Mouse (Mus musculus) hindbrain, embryonic 10.5 days (tissue): ENCODE measurements at regions not wholly inside any gene's neighbourhood (a gene's known extent, or its start where the extent isn't known, plus 50 kb on each side); places are given as distances from the start of the nearest gene placed in this dataset.

ENCODE experiments used
- DNase-seq: peaks from one replicate; pipeline ENCODE4 v3.0.0-alpha.2; 2017; ENCODE audit warnings: low spot score
- H3K27ac ChIP-seq: fragments of 300-500 bp; sonication (generic); 2 replicates; pipeline ENCODE4 v1.5.1; 2016; ENCODE audit warnings: mild to moderate bottlenecking, moderate library complexity
- H3K27me3 ChIP-seq: fragments of 300-500 bp; sonication (generic); 2 replicates; pipeline ENCODE4 v1.6.1; 2016; ENCODE audit warnings: mild to moderate bottlenecking; ENCODE audit not compliant: poor library complexity, insufficient read depth, severe bottlenecking
- H3K36me3 ChIP-seq: fragments of 300-500 bp; sonication (generic); 2 replicates; pipeline ENCODE4 v1.6.1; 2016; ENCODE audit warnings: mild to moderate bottlenecking, moderate library complexity
- H3K4me1 ChIP-seq: fragments of 300-500 bp; sonication (generic); replicated peaks from 2 replicates; pipeline ENCODE4 v1.6.1; 2016; ENCODE audit warnings: mild to moderate bottlenecking
- H3K4me3 ChIP-seq: fragments of 300-500 bp; sonication (generic); 2 replicates; pipeline ENCODE4 v1.5.1; 2016; ENCODE audit warnings: mild to moderate bottlenecking, moderate library complexity
- H3K9me3 ChIP-seq: fragments of 300-500 bp; sonication (generic); 2 replicates; pipeline ENCODE4 v1.6.1; 2016; ENCODE audit warnings: mild to moderate bottlenecking, moderate library complexity
- WGBS: fragments of 180-500 bp; shearing (Covaris S2); methylation state at CpG from one replicate; pipeline ENCODE4 v1.1.7; 2016; 5-methylcytosine and 5-hydroxymethylcytosine counted together

DNA sequence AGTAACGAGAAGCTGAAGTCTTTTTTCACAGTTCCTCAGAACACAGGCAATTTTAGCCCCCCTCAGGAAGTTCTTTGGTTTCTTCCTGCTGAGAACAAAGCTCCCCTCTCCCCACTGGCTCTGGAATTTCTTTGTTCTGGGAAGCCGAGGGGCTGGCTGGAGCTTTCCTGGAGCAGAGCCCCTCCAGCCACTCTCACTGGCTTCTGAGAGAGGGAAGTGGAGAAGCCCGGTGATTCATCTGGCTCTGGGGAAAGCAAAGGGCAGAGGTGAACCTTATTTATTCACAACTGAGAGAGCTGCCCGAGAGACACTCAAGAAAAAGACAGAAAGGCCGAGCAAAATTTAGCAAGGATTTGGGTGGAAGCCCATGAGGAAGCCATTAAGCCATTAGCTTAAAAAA is 63.9 kb downstream of the Ddx3x start:
- DNase-seq: peak; percentile 72
- peak overlapping the region; percentile 32 for H3K4me3 ChIP-seq
- H3K27ac ChIP-seq: peak overlapping the region; percentile 94
- peaks cover 53% of the 10 kb centered on the region for H3K27me3 ChIP-seq
- H3K9me3 ChIP-seq: no peaks in the 10 kb centered on the region
- peaks cover 29% of the 10 kb centered on the region for H3K4me1 ChIP-seq
- H3K36me3 ChIP-seq: no peaks in the 10 kb centered on the region
- WGBS: 2% methylated on average over 5 of the region's 5 CpGs

- H3K9me3 ChIP-seq: no peaks in the 10 kb centered on the region
- 10% methylated on average over 5 of the region's 5 CpGs for WGBS
- H3K4me3 ChIP-seq: peak overlapping the region; percentile 32
- H3K27me3 ChIP-seq: peaks cover 58% of the 10 kb centered on the region
- no peaks in the 10 kb centered on the region for H3K36me3 ChIP-seq
- peaks cover 29% of the 10 kb centered on the region for H3K4me1 ChIP-seq
- peak; percentile 52 for DNase-seq
- H3K27ac ChIP-seq: peak overlapping the region; percentile 94
These were observed 64.4 kb downstream of the Ddx3x start for GRCm38 (mm10) chrX:13345126-13345525.

- Histone ChIP-seq H3K27ac (peak overlapping the region; percentile 94), H3K4me1 (peaks cover 29% of the 10 kb centered on the region), H3K36me3 (no peaks in the 10 kb centered on the region), H3K9me3 (no peaks in the 10 kb centered on the region), H3K27me3 (peaks cover 67% of the 10 kb centered on the region), H3K4me3 (peak overlapping the region; percentile 52)
- WGBS: 10% methylated on average over 21 of the region's 21 CpGs
- DNase-seq: peak; percentile 46
These were observed 65.4 kb downstream of the Ddx3x start for GRCm38 (mm10) chrX:13346011-13346631.

DNA sequence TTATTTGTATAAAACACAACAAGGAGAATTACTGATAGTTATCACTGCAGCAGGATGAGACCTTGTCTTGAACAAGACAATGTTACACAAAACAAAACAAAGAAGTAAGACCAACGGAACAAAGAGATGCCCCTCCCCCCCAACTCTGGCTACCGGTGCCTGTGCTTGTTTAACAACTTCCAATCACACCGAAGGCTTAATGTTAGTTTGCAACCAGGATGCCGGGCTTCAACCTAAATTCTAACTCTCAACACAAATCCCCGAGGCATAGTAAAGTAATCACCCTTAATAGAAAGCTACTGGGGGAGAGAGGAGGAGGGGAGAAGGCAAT is 65.9 kb downstream of the Ddx3x start:
- DNase-seq: no peak
- 14% methylated on average over 5 of the region's 5 CpGs for WGBS
- H3K9me3 ChIP-seq: no peaks in the 10 kb centered on the region
- peaks cover 29% of the 10 kb centered on the region for H3K4me1 ChIP-seq
- peak overlapping the region; percentile 94 for H3K27ac ChIP-seq
- peaks cover 72% of the 10 kb centered on the region for H3K27me3 ChIP-seq
- peak overlapping the region; percentile 52 for H3K4me3 ChIP-seq
- no peaks in the 10 kb centered on the region for H3K36me3 ChIP-seq

DNA sequence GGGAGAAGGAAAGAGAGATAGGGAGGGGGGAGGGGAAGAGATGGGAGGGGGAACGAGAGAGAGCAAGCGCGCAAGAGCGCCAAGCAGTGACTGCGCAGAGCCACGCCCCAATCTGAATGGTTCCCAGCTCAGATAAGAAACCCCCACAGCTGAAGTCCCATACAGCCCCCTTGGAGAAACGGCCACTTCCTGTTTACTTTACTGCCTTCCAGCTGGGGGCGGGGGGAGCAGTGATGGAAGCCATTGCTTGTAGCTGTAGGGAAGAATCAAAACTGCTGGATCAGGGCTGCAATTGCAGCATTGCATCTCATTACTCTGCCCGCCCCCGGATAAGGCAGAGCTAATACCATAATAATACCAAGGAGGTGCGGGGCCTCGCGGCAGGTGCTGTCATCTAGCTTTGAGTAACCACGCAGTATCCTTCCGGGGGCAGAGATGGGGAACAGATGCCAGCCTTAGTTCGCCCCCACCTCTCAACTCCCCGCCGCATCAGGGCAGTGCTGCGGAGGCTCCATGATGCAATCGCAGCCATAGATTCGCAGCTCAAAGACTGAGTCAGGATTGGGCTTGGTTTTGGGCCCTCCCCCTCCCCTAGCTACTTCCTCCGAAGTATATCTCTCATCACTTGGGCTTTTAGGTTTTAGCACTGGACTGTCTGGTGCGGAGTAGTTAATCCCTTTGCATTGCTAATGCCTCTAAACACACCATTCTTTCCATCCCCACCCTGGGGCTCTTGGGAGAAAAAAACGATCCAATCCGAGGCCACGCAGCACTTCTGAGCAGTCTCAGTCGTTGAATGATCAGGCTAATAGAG is 66.5 kb downstream of the Ddx3x start:
- Histone ChIP-seq H3K36me3 (no peaks in the 10 kb centered on the region), H3K9me3 (no peaks in the 10 kb centered on the region), H3K27ac (peak overlapping the region; percentile 94), H3K4me1 (peaks cover 29% of the 10 kb centered on the region), H3K27me3 (peaks cover 78% of the 10 kb centered on the region), H3K4me3 (peak overlapping the region; percentile 52)
- DNase-seq: peak; percentile 78
- 10% methylated on average over 27 of the region's 27 CpGs for WGBS

DNA sequence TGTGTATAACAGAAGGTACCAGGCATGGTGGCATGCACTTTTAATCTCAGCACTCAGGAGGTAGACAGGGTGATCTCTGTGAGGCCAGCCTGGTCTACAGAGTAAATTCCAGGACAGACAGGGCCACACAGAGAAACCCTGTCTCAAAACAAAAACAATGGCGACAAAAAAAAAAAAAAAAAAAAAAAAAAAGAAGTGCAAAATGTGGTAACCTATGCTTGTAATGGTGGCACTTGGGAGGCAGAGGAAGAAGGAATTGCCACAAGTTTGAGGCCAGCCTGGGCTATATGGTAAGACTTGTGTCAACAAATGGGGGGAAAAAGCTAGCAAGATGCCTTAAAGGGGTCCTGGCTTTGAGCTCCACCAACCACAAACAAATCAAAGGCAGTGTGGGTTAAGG is 67.6 kb downstream of the Ddx3x start:
- Histone ChIP-seq H3K27ac (no peak overlapping the region), H3K36me3 (no peaks in the 10 kb centered on the region), H3K4me3 (no peak overlapping the region), H3K9me3 (no peaks in the 10 kb centered on the region), H3K27me3 (peaks cover 87% of the 10 kb centered on the region), H3K4me1 (peaks cover 29% of the 10 kb centered on the region)
- DNase-seq: no peak
- 89% methylated on average over 1 of the region's 1 CpGs for WGBS

GRCm38 (mm10) chrX:13350461-13350860 is 69.7 kb downstream of the Ddx3x start:
- H3K27me3 ChIP-seq: peaks cover 90% of the 10 kb centered on the region
- no peak overlapping the region for H3K4me3 ChIP-seq
- no peaks in the 10 kb centered on the region for H3K36me3 ChIP-seq
- H3K27ac ChIP-seq: no peak overlapping the region
- H3K9me3 ChIP-seq: no peaks in the 10 kb centered on the region
- peaks cover 11% of the 10 kb centered on the region for H3K4me1 ChIP-seq
- DNase-seq: no peak
- 86% methylated on average over 3 of the region's 3 CpGs for WGBS

GRCm38 (mm10) chrX:13357149-13357783 is 76.5 kb downstream of the Ddx3x start:
- 81% methylated on average over 5 of the region's 5 CpGs for WGBS
- H3K27me3 ChIP-seq: peaks cover 52% of the 10 kb centered on the region
- no peak for DNase-seq
- no peak overlapping the region for H3K4me3 ChIP-seq
- H3K9me3 ChIP-seq: no peaks in the 10 kb centered on the region
- no peak overlapping the region for H3K27ac ChIP-seq
- H3K36me3 ChIP-seq: no peaks in the 10 kb centered on the region
- no peaks in the 10 kb centered on the region for H3K4me1 ChIP-seq

GRCm38 (mm10) chrX:13357973-13358372 is 77.2 kb downstream of the Ddx3x start:
- Histone ChIP-seq H3K36me3 (no peaks in the 10 kb centered on the region), H3K27me3 (peaks cover 51% of the 10 kb centered on the region), H3K4me3 (no peak overlapping the region), H3K27ac (no peak overlapping the region), H3K4me1 (no peaks in the 10 kb centered on the region), H3K9me3 (no peaks in the 10 kb centered on the region)
- no peak for DNase-seq
- WGBS: 90% methylated on average over 3 of the region's 3 CpGs

DNA sequence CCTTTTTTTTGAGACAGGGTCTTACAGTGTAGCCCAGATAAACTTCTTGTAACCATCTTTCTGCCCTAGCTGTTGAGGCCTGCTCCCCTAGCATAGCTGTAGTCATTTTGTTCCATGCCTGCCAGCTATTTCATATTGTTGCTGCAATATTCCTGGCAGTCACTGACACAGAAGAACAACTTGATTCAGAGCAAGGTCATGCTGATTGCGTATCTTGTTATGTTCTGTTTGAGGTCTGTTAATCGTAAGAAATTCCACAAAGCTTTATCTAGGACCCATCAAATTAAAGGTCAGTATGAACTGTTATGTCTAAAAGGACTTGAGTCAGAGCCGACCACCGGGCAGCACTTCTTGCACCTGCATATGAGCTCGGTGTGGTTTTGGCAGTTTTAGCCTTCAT is 79.7 kb downstream of the Ddx3x start:
- Histone ChIP-seq H3K36me3 (no peaks in the 10 kb centered on the region), H3K9me3 (no peaks in the 10 kb centered on the region), H3K4me3 (no peak overlapping the region), H3K27me3 (peaks cover 31% of the 10 kb centered on the region), H3K4me1 (no peaks in the 10 kb centered on the region), H3K27ac (no peak overlapping the region)
- WGBS: 95% methylated on average over 5 of the region's 5 CpGs
- no peak for DNase-seq

GRCm38 (mm10) chrX:13370319-13370718 is 89.5 kb downstream of the Ddx3x start:
- H3K27me3 ChIP-seq: peaks cover 42% of the 10 kb centered on the region

DNA sequence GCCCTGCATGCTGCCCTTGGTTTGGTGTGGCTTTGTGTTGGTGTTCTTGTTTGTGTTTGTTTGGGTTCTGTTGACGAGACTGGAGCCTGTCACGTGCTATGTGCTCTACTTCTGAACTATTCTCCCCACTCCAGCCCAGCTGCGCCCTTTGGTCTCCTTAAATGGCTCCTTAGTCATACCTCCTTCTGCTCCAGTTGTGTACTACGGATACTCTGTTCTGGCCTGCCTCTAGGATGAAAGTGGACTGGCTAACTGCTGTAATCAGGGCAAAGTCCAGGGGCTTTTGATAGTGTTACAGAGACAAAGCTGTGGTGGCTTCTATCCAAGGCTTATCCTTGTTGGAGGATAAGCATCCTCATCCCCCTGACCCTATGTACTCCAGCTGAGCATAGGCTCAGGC is 92.0 kb downstream of the Ddx3x start:
- Histone ChIP-seq H3K4me3 (no peak overlapping the region), H3K27ac (no peak overlapping the region), H3K4me1 (no peaks in the 10 kb centered on the region), H3K36me3 (no peaks in the 10 kb centered on the region), H3K27me3 (peaks cover 43% of the 10 kb centered on the region), H3K9me3 (no peaks in the 10 kb centered on the region)
- WGBS: 78% methylated on average over 4 of the region's 4 CpGs
- DNase-seq: no peak

More at GRCm38 (mm10) chrX:13370319-13370718, 89.5 kb downstream of the Ddx3x start:
- no peaks in the 10 kb centered on the region for H3K4me1 ChIP-seq
- DNase-seq: no peak
- H3K36me3 ChIP-seq: no peaks in the 10 kb centered on the region
- WGBS: 87% methylated on average over 4 of the region's 4 CpGs
- no peak overlapping the region for H3K27ac ChIP-seq
- no peaks in the 10 kb centered on the region for H3K9me3 ChIP-seq
- no peak overlapping the region for H3K4me3 ChIP-seq

GRCm38 (mm10) chrX:13386354-13386753 is 79.6 kb upstream of the Nyx start:
- Histone ChIP-seq H3K36me3 (no peaks in the 10 kb centered on the region), H3K4me1 (no peaks in the 10 kb centered on the region), H3K27me3 (peaks cover 14% of the 10 kb centered on the region), H3K27ac (no peak overlapping the region), H3K9me3 (peaks cover 6% of the 10 kb centered on the region; the same call in 1 of the 2 replicates), H3K4me3 (no peak overlapping the region)
- no peak for DNase-seq
- WGBS: 90% methylated on average over 9 of the region's 9 CpGs
